Mouse (Mus musculus) central nervous system, embryonic 14 days (tissue): ENCODE results near the gene Dapk2. TPM values are rescaled to one million over a fixed set of nuclear protein-coding genes. Genes with fewer than 3 reads are reported as not detected.

Experiments used
- polyA plus RNA-seq: library from polyadenylated mRNA; depleted of rRNA; stranded (reverse); fragments of >200 nt; gene quantifications from 2 replicates; pipeline ENCODE4 v1.2.3, GENCODE M21; 2012; rRNA removed

Gene Dapk2
- 1.0 and 1.5 TPM in 2 replicates for polyA plus RNA-seq

DNA sequence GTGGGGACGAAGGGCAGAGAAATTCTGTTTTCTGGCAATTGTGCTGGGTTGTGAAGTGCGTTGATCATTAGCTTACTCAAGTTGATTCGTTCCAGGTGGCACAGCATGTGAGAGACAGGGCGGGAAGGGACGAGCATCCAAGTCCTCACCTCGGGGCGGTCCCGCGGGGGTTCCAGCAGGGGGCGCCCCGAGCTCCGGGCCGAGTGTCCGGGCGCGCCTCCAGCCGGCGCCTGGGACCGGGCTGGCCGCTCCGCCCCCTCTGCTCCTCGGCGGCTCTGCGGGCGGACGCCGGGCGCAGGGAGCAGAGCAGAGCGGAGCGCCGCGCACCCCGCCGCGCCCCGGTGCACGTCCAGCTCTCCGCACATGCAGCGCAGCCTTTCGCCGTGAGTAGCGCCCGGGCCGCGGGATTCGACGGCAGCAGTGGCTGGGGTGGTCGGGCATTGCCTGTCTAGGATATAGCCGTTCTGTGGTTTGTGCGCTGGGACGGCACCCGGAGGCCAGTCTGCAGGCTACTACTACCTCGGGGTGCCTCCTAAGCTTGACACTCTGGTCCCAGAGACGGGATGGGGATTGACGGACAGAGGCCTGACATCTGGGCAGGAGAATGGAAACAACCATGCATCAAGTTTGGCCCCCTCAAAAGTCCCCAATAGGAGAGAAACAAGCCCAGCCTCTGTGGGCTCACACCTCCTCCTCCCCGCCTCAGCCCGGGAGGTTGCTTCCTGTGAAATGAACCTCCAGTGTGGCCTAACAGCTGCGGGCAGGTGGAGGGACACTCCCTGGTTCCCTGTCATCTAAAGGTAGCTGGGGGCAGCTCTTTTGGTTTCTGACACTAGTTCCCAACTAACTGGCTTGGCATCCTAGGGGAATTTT lies at the start of gene Dapk2:
Gene Dapk2, plus strand, starts transcription at position 266 of the 873 bp plus-strand sequence.

DNA sequence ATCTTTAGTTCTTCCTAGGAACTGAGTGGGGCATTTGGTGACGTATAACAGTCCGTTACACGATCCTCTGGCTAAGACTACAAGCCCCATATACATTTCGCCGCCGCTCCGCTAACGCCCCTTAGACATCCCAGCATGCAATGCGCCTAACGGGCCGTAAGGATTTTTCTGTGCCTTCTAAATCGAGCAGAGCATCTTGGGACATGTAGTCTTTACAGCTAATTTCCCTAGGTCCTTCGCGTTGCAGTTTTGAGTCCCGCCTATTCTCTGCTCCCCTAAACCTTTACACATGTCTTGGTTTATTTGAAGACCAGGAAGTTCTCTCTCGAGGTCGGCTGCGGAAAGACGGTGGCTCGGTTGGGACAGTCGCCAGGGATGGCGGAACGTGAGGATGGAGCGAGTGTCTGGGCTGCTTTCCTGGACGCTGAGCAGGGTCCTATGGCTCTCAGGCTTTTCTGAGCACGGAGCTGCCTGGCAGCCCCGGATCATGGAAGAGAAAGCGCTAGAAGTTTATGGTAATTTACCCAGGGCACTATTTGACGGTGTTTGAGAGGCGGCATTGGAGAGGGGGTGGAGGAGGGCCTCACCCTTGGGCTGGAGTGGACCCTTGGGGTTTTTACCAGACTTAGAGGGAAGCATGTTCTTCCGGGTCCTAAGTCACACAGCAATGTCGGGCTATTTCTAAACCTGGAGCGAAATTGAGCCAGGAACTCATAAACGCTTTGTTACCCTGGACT lies 31.4 kb upstream of the Dapk2 start, which contains the start of the genes Snx1 and Ciao2a:
Gene Snx1, minus strand, starts transcription at position 132 of the 737 bp plus-strand sequence.
Gene Ciao2a, plus strand, starts transcription at position 156 of the 737 bp plus-strand sequence.

Other genes starting within 250 kb of the Dapk2 start
- 23.0 and 23.7 TPM in 2 replicates for gene Trip4, start 249.4 kb upstream of the Dapk2 start, polyA plus RNA-seq
- 19.3 TPM in 2 replicates for gene Csnk1g1, start 249.3 kb upstream of the Dapk2 start, polyA plus RNA-seq
- 396 and 451 TPM in 2 replicates for gene Ppib, start 98.0 kb upstream of the Dapk2 start, polyA plus RNA-seq
- 5.6 and 7.8 TPM in 2 replicates for gene Snx22, start 88.5 kb upstream of the Dapk2 start, polyA plus RNA-seq
- 98.4 and 113 TPM in 2 replicates for gene Snx1, start 31.6 kb upstream of the Dapk2 start, polyA plus RNA-seq
- 32.9 and 33.3 TPM in 2 replicates for gene Ciao2a, start 31.6 kb upstream of the Dapk2 start, polyA plus RNA-seq
- gene Herc1, start 192.2 kb downstream of the Dapk2 start, polyA plus RNA-seq: 53.6 and 59.8 TPM in 2 replicates